Mouse (Mus musculus) megakaryocyte-erythroid progenitor cell, adult 5-6 weeks (primary cell): ENCODE data around the gene Prpsap1. TPM values are rescaled to one million over a fixed set of nuclear protein-coding genes. Genes with fewer than 3 reads are reported as not detected.

Experiments
- ATAC-seq: replicated peaks from 2 replicates; pipeline ENCODE4 v1.8.0; 2016; ENCODE audit warnings: mild to moderate bottlenecking, inconsistent platforms; ENCODE audit not compliant: severe bottlenecking, poor library complexity, low FRiP score, low TSS enrichment
- total RNA-seq, 2 experiments: library from RNA; stranded (forward) in 1 of 2; stranded (reverse) in 1 of 2; fragments of 200-1000, 215-1000 nt in 1 of 2; fragments of >200 nt in 1 of 2; fragmentation: Nextera tagmentation in 1 of 2; gene quantifications; 2 replicates each; pipeline ENCODE4 v1.2.3; 2014 to 2017

Prpsap1 gene
- total RNA-seq, 2 experiments from 2014 or later = 60.7 to 89.6 TPM

DNA sequence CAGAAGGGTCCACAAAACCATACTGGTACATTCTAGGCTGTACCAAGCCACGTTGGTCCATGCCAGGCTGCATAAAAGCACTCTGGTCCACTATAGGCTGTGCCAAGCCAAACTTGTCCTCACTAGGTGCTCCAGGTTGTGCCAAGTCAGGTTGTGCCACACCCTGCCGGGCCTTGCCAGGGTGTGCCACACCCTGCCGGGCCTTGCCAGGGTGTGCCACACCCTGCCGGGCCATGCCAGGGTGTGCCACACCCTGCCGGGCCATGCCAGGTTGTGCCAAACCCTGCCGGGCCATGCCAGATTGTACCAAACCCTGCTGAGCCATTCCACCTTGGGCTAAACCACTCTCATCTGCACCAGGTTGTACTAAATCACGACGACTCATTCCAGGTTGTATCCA is 37.8 kb downstream of the Prpsap1 start:
- peak; percentile 31; the same call in 1 of the 2 replicates for ATAC-seq

DNA sequence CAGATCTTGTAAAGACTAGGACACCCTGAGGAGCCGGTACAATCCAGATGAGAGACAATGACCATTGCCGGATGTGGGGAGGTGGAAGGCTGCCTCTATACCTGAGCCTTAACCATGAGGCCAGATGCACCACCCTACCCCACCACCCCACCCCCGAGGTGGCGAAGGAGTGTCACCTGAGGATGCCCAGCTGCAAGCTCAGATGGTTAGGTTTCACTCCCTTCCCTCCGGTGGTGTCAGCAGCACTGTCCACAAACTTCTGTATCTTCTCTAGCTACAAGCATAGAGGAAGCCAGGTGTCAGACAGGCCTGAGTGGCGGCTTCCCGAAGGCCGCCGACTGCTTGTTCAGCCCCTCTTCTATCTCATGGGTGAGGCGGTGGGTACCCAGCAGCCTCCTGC is 40.1 kb downstream of the Prpsap1 start:
- ATAC-seq = no peak

GRCm38 (mm10) chr11:116449341-116449740 is 44.7 kb downstream of the Prpsap1 start:
- ATAC-seq = no peak

DNA sequence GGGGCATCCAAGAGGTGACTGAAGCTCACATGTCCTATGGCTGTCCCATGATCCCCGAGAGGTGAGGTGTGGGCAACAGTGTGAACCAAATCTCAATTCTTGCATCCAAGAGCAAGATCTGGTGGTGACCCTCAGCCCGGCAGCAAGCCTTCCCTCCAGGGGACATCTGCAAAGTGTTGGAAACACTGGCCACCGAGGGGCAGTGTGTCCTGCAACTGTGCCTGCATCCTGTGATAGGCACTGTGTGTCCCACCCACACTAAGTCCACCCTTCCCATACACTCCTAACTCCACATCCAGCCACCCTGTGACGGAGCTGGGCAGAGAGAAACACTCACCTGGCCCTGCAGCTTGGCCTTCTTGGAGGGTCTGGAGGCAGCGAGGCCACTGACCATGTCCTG is 46.2 kb downstream of the Prpsap1 start:
- ATAC-seq = no peak

- ATAC-seq = no peak
Measured at GRCm38 (mm10) chr11:116446308-116446887, 47.6 kb downstream of the Prpsap1 start.

DNA sequence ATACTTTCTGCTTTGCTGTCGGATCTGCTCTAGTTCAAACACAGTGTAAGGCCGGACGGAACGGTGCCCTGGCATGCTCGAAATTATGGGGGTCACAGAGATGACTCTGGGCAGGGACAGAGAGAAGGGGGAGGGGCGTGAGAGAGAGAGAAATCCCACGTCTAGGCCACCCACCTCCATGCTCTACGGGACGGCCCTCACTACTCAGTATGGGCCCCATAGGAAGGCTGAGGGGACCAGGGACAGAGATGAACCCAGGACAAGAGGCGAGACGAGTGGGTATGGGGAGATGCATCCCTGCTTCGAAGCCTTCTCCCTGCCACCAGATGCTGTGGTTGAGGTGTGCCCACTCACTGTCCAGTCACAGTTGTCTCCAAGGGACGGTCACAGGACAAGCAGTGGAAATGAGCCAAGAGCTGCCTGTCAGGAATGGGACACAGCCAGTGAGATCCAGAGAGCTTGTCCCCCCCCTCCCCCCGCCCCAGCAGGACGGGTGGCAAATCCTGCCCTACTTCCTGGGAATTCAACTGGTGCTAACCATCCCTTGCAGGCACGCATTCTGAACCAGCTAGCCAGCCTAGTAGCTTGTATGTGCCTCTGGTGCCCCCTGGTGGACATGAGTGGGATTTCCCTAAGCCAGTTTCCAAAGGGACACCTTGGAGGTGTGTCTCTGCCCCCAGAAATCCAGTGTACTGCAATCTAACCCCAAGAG is 48.2 kb downstream of the Prpsap1 start:
- peak; percentile 73 for ATAC-seq

GRCm38 (mm10) chr11:116443935-116444334 is 50.1 kb downstream of the Prpsap1 start:
- ATAC-seq = no peak

DNA sequence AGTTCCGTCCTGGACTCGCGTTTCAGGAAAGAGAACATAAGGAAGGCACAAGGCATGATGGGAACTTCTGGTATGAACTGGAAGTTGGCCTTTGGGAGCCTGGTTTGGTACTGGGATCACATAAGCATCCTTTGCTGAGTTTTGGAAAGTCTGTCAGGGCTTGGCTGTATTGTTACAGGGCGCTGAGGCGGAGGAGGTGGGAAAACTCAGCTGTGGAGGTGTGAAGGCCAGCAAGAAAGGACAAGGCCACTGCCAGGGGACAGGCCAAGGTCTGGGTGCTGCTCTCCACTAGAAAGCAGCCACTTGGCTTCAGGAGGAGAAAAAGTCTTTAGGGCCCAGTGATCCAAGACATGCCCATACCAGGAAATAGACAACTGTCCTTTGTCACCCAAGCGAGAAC is 50.7 kb downstream of the Prpsap1 start:
- no peak for ATAC-seq

GRCm38 (mm10) chr11:116442867-116443177 is 51.2 kb downstream of the Prpsap1 start:
- no peak for ATAC-seq

DNA sequence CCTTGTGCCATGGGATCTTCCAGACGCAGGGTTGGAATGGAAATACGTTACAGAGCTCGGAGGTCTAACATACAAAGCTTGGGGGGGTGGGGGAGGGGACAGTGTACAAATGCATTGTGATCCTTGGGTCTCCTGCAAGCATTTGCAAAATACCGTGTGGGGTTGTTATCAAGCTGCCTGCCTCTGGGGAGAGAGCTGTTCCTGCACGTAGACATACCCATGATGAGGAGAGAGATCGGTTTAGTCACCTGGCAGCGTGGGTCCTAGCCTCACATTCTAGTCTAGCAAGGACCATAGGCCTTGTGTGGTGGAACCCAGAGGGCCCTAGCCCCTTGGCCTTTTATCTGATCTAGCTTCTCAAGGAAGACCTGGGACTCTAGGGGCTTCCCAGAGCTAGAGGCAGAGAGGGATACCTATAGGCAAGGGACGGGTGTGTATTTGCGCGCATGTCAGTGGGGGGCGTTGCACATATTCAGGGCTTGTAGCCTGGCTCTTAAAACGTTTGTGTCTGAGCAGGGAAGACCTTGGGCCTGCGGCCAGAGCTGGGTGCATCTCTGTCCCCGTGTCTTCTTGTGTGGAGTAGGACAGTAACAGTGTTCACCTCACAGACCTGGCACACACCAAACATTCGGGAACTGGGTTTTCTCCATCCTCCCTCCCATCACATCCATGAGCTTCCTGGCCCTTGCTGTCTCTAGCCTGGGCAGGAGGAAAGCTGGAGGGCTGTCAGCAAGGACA is 51.7 kb downstream of the Prpsap1 start:
- no peak for ATAC-seq

GRCm38 (mm10) chr11:116440408-116441068 is 53.5 kb downstream of the Prpsap1 start:
- ATAC-seq = no peak

DNA sequence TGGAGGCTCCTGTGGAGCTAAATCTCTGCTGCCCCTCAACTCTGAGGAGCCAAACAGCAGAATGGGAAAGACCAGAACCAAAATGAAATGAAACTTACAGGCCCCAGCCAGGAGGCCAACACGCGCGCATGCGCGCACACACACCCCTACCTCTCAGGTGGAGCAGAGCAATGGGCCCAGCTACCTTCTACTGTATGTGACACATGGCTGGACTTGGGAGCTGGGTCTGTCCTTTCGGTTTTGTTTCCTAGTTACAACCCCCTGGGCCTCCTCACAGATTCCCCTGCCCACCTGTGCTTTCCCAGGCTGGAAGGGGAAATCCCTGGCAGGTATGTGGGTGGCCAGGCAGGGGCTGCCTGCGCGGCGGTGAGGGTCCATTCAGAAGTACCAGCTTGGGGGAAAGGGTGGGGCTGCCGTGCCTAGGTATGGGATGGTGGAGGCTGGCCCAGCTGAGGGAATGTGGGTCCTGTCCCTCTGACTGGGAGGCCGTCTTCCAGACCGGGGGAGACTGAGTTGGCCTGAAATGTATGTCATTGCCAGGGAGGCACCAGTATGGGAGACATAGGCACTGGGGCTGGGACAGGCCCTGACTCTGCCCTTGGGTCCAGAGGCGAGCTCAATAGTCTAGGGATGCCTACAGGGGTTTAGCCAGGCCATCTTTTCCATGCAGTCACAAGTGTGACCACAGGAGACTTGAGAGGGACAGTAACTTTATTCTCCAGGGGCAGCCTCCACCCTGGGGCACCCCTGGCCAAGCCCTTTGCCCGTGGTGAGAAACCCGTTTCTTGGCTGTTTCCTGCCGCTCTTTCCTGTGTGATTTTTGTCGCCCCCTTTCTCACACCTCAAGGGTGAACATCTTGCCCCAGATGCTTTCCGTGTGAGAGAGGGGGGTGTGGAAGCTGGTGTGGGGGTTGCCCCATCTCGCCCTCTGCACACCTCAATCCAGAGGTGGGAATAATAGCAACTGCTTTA is 54.4 kb downstream of the Prpsap1 start:
- ATAC-seq = no peak

GRCm38 (mm10) chr11:116437541-116437940 is 56.5 kb downstream of the Prpsap1 start:
- no peak for ATAC-seq

GRCm38 (mm10) chr11:116436725-116437331 is 57.2 kb downstream of the Prpsap1 start:
- no peak for ATAC-seq

- ATAC-seq = no peak
Measured at GRCm38 (mm10) chr11:116435992-116436724, 57.8 kb downstream of the Prpsap1 start.

DNA sequence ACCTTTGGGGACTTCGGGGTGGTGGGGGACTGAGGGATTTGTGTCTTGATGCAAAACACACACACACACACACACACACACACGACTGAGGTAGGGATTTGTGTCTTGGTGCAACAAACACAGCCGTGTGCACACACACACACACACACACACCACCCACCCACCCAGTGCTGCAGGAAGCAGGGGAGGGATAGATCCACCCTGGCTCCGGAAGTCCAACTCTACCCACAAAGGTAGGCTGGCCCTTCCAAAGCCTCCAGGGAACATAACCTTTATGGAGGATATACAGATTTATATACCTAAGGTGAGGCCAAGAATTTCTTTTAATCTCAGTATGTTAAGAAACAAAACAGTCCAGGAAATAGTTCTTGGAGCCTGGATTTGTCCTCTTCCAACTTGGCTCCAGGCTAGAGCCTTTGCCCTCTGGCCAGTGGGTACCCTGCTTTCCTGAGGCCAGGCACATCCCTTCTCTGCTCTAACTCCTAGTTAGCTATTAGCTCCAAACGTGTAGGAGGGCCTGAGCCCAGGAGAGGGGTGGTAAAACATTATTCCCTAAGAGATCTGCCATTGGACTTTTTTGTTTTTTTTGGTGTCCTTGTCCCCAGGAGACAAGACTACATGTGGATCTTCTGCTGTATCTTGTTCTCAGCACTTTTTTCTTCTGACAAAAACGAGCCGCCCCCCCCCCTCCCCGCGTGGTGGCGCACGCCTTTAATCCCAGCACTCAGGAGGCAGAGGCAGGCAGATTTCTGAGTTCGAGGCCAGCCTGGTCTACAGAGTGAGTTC is 58.8 kb downstream of the Prpsap1 start:
- no peak for ATAC-seq

DNA sequence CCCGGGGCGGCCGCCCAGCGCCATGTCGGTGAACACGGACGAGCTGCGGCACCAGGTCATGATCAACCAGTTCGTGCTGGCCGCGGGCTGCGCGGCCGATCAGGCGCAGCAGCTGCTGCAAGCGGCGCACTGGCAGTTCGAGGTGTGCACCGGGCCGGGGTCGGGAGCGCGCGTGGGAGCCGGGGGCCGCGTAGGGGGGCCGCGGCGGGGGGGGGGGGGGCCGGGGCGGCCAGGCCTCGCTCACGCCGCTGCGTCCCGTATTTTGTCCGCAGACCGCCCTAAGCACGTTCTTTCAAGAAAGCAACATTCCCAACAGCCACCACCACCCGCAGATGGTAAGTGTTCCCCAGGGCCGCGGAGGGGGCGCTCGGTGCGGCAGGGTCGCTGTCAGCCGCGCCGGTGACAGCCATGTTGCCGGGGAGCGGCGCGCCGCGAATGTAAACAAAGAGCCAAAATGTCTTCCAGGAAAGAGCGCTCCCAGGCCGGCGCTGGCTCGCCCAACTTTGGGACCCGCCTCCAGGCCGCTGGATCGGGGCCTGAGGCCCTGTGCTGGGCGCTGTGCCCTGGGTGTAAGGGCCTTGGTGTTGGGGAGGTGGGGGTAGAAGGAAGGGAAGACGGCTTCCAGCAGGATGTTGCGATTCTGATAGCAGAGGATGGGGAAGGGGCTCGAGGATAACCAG is 59.6 kb downstream of the Prpsap1 start:
- no peak for ATAC-seq
